Mouse (Mus musculus): Measurements from ENCODE around the gene Dhx37.
"Not testable (repeated sequence)": the region's sequence is repeated elsewhere in the genome, so short reads cannot be mapped to it uniquely, and the experiment has no call there.

Gene Dhx37

GRCm38 (mm10) chr5:125389579-125390441 lies 44.1 kb downstream of the Dhx37 start, which contains the start of gene Ubc:
Ubc (minus strand) TSS chr5:125390202.
- DNase-seq (ENCODE audit: extremely low spot score) = peak; percentile 94

DNA sequence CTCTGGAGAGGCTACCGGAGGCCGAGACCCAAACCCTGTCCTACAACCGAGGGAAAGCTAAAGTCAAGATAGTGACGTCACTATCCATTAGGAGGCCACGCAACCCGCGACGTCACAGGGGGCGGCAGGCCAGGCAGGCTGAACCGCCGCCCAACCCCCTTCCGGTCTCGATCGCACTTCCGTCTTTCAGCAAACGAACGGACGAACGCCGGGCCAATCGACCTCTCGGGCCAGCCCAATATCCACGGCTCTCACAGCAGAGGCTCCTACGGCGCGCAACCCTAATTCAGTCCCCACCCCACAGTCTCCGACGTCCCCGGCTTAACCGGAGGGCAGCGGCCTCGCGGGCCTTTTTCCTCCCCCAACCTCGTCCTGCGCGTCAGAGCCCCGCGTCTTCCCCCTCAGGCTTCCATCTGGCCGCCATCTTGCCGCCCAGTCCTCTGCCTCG lies 44.8 kb downstream of the Dhx37 start, which contains the start of gene Gm10382:
TSS of gene Gm10382 (plus strand) at position 192 of the 448 bp plus-strand sequence.
- peak; percentile 76 for DNase-seq (ENCODE audit: extremely low spot score)

DNA sequence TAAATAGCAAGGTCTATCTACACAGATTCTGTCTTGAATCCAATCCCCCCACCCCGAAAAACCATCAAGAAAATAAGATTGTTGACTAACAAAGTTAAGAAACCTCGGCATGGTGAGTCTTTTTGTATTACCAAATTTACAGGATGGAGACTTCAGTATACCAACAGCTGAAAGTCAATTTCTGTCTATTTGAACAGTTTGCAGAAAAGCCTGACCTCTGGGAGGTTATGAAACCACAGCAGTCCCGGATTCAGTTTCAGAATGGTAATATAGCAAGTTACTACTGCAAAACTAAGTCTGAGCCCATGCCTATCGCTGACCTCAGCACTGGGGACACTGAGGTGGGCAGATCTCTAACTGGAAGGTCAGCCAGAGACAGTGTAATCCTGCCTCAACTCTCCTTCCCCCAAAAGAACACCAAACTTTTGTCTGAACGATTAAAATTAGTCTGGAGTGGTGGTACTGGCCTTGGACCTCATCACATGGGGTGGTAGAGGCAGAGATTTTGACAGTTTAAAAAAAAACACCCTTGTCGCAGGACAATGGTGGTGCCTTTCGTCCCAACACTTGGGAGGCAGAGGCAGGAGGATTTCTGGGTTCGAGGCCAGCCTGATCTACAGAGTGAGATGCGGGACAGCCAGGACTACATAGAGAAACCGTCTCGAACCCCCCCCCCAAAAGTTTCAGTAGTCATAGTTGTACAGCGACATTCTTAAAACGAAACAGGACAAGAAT lies 45.4 kb downstream of the Dhx37 start:
- DNase-seq (ENCODE audit: extremely low spot score) = no peak

DNA sequence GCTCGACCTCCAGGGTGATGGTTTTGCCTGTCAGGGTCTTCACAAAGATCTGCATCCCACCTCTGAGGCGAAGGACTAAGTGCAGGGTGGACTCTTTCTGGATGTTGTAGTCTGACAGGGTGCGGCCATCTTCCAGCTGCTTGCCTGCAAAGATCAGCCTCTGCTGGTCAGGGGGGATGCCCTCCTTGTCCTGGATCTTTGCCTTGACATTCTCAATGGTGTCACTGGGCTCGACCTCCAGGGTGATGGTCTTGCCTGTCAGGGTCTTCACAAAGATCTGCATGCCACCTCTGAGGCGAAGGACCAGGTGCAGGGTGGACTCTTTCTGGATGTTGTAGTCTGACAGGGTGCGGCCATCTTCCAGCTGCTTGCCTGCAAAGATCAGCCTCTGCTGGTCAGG lies 46.6 kb downstream of the Dhx37 start:
- DNase-seq (ENCODE audit: extremely low spot score) = not testable (repeated sequence)

DNA sequence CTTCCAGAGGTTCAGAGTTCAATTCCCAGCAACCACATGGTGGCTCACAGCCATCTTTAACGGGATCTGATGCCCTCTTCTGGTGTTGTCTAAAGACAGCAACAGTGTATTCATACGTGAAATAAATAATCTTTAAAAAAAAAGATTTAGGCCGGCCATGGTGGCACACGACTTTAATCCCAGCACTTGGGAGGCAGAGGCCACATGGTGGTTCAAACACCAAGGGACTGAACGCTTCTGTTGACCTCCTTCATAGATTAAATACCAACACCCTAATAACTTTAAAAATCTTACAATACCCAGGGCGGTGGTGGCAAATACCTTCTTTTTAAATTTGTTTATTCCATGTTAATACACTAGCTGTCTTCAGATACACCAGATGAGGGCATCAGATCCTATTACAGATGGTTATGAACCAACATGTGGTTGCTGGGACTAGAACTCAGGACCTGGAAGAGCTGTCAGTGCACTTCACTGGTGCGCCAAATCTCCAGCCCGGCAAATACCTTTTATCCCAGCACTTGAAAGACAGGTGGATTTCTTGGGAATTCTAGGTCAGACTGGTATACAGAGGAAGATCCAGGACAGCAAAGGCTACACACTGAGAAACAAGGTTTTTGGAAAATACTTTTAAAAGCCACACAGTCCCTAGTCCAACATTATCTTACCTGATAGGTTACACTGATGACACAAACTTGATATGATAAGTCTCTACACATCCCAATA lies 48.5 kb downstream of the Dhx37 start:
- DNase-seq (ENCODE audit: extremely low spot score) = no peak

GRCm38 (mm10) chr5:125384512-125385214 lies 49.3 kb downstream of the Dhx37 start:
- no peak for DNase-seq (ENCODE audit: extremely low spot score)

DNA sequence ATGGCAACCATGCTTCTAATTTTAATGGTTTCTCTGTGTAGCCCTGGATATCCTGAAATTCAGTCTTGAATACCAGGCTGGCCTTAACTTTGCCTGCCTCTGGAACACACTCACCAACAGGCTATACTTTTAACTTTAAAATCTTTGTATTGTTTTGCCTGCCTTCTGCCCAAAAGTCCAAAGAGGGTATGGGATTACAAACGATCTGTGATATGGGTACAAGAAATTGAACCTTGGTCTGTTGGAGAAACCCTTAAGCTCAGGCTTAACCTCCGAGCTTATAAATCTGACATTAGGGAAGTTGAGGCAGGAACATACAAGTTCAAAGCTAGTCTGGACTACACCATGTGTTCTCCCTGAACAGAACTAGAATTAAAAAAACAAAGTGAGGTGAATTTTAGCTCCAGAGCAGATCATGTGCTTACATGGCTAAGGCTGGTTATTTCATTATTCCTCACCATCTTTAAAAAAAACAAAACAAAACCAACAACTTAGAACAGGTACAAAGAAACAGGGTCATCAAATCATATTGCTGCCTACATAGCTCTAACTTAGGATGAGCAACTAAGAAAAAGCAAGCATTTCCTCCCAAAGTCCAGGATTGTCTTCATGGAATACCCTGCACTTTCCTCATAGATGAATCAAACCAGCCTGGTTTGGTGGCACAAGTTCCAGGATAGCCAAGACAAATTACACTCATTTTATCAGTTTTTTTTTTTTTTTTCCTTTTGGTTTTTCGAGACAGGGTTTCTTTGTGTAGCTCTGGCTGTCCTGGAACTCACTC lies 50.1 kb downstream of the Dhx37 start:
- no peak for DNase-seq (ENCODE audit: extremely low spot score)

DNA sequence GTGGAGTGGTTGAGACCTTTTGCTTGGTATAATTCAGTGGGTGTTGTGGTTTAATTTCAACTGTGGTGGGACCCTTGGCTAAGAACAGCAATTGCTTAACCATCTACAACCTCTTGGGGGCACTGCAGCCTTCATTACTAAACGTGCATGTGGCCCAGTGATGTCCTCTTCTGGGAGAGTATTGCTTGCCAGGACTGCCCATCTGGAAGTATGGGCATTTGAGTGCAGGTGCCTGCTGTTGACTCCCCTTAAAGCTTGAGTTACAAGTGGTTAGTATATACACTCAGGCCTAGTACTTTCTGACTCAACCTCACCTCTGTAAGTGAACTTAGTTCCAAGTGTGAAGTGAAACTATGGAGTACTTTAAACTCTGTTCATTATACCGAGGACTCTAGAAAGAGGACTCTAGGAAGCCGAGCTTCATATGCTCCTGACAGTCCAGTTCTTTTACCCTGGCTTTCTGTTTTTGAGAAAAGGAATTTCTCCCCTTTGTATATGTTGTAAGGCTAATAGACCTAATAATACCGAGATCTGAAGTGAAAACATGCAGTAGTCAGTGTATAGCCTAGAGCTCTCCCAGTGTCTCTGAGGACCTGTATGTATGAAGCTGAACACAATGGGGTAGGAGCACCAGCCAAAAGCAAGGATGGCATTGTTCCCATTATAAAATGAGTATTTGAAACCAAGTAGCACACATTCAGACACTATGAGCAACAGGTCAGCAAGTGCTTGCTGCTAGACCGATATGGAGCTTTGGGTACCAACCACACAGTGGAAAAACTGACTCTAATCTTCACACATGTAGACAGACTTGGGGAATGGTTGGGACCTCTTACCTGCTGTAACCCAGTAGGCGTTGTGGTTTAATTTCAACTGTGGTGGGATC lies 51.0 kb downstream of the Dhx37 start:
- peak; percentile 53 for DNase-seq (ENCODE audit: extremely low spot score)

- DNase-seq (ENCODE audit: extremely low spot score) = no peak
Measured at GRCm38 (mm10) chr5:125381954-125382672, 51.8 kb downstream of the Dhx37 start.

GRCm38 (mm10) chr5:125378919-125379318 lies 55.0 kb downstream of the Dhx37 start:
- DNase-seq (ENCODE audit: extremely low spot score) = no peak

GRCm38 (mm10) chr5:125377214-125377613 lies 56.7 kb downstream of the Dhx37 start:
- DNase-seq (ENCODE audit: extremely low spot score) = no peak

DNA sequence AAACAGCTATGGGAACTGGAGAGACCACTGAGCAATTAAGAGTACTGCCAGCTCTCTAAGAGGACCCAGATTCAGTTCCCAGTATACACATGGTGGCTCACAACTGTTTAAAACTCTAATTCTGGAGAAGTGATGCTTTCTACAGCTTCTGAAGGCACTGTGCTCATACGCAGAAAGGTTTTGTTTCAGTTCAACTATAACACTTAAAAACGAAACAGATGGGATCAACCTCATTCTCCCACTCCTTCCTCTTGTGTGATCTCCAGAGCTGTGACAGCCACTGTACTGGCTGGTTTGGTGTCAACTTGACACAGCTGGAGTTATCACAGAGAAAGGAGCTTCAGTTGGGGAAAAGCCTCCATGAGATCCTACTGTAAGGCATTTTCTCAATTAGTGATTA lies 58.0 kb downstream of the Dhx37 start:
- no peak for DNase-seq (ENCODE audit: extremely low spot score)

DNA sequence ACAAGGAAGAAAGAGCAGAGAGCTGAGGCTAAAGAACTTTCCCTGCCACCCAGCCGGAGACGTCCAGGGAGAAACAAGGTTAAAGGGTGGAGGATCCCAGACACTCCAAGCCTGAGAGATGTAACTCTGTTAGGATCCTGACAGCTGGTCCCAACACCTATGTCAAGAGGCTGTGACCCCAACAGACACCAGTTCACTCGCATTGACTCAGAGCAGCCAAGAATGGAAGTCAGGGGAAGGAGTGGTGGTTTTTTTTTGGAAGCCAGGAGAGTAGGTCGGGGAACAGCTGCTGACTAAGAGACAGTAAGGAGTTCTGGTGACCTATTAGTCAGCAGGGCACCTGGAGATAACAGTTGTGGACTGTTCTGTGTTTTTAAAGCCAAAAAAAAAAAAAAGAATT lies 61.9 kb downstream of the Dhx37 start:
- DNase-seq (ENCODE audit: extremely low spot score) = no peak

DNA sequence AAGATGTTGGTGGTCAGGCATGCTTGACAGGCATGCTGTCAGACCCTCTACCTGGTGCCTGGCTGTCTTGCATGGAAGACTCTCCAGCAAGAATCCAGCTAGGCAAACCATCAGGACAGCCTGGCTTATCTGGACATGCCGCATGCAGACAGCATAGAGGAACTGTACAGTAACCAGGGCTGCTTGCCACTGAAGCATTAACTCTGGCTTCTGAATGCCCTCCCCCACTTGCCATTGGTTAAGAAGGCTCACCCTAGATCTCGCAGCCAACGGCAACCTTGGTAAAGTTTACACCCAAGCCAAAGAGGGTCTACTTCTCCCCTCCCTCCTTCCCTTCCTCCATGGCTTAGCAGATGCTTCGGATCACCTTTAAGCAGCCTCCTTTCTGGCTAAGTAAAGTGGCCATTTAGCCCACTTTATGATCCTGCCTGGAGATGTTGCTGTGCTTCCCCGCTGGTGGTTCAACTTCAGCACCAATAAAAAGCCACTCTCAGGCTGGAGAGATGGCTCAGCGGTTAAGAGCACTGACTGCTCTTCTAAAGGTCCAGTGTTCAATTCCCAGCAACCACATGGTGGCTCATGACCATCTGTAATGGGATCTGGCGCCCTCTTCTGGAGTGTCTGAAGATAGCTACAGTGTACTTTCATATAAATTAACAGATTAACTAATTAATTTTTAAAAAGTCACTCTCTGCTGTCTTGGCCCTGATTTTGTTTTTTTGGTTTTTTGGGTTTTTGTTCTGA lies 62.8 kb downstream of the Dhx37 start:
- no peak for DNase-seq (ENCODE audit: extremely low spot score)

- peak; percentile 69 for DNase-seq (ENCODE audit: extremely low spot score)
Measured at GRCm38 (mm10) chr5:125368568-125368967, 65.4 kb downstream of the Dhx37 start.

DNA sequence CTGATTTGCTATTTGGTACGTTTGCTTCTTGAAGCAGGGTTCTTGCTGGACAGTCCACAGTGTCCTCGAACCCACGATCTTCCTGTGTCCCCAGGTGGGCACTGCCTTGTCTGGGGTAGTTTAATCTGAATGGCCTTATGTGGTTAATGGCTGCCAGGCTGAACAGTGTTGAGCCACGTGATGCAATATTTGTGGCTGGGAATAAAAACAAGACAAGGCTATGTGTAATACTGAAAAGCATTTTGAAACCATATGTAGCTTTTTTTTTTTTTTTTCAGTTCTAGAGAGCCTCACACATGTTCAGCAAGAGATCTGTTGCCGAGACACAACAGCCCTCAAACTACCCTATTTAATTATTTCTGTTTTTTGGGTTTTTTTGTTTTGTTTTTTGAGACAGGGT lies 65.8 kb downstream of the Dhx37 start:
- no peak for DNase-seq (ENCODE audit: extremely low spot score)

GRCm38 (mm10) chr5:125364851-125365429 lies 69.0 kb downstream of the Dhx37 start:
- DNase-seq (ENCODE audit: extremely low spot score) = no peak

GRCm38 (mm10) chr5:125363894-125364293 lies 70.0 kb downstream of the Dhx37 start:
- DNase-seq (ENCODE audit: extremely low spot score) = no peak

Measured in embryo, embryonic 9.5 days (tissue).